ENCODE assay signal across 28 mouse cellular contexts in the genomic region with DNA sequence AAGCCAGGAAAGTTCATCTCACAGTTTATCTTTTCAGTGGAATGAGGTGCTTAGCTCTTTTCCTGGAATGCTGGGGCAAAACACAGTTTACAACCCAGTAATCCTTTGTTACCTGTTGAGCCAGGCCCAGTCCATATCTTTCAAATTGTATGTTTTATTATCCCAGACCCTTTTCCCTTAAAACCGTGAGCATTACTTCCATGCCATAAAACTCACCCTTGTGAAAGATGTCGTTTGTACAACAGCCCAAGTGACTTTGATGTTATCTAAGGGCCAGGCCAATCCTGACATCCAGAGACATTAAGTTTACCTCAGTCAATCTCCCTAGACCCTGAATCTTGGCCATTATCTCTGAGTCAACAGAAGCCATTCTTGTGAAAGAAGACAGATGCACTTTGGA. TPM values are rescaled to one million over a fixed set of nuclear protein-coding genes. Genes with fewer than 3 reads are reported as not detected.
"Had no signal": no experiment of that assay in that cellular context is flagged by ENCODE, and none has a peak within 500 bp of the region (broad histone marks: within the 10 kb centered on the region; RNA-seq: fewer than 3 reads in every experiment).

No protein-coding gene starts in this region.

- H3K4me3 ChIP-seq: embryonic facial prominence, embryonic 10.5 days; embryonic facial prominence, embryonic 12.5 days; embryonic facial prominence, embryonic 13.5 days; embryonic facial prominence, embryonic 15.5 days; erythroblast, embryonic 14.5 days; forebrain, embryonic 10.5 days; forebrain, embryonic 12.5 days; forebrain, embryonic 13.5 days; forebrain, embryonic 15.5 days; gastrocnemius, adult 2 months had no signal

- H3K4me2 ChIP-seq: embryonic facial prominence, embryonic 12.5 days; embryonic facial prominence, embryonic 13.5 days; embryonic facial prominence, embryonic 15.5 days; forebrain, embryonic 12.5 days; forebrain, embryonic 13.5 days; forebrain, embryonic 15.5 days had no signal

- DNase-seq: cerebellum, adult 18-20 months; cerebellum, adult 2 months; cerebellum, adult 8-10 months; cerebellum, adult 9-10 months; cerebellum, adult 9-11 months; cerebellum, postnatal 10 days; cerebellum, postnatal 14 days; cerebellum, postnatal 25 days; cerebellum, postnatal 36 days; embryo, embryonic 11 days; forebrain, postnatal 0 days; gastrocnemius, adult 2 months; gastrocnemius, postnatal 10 days; gastrocnemius, postnatal 14 days; gastrocnemius, postnatal 25 days; gastrocnemius, postnatal 36 days; heart, adult 11 months had no signal

- ATAC-seq: forebrain, embryonic 13.5 days; forebrain, embryonic 14.5 days; forebrain, embryonic 15.5 days; forebrain, embryonic 16.5 days; forebrain, postnatal 0 days had no signal

- H3K9ac ChIP-seq: embryonic facial prominence, embryonic 12.5 days; embryonic facial prominence, embryonic 13.5 days; embryonic facial prominence, embryonic 15.5 days; forebrain, embryonic 12.5 days; forebrain, embryonic 13.5 days; forebrain, embryonic 15.5 days; forebrain, postnatal 0 days had no signal

- H3K9me3 ChIP-seq: embryonic facial prominence, embryonic 10.5 days; embryonic facial prominence, embryonic 12.5 days; embryonic facial prominence, embryonic 13.5 days; embryonic facial prominence, embryonic 15.5 days; forebrain, embryonic 10.5 days; forebrain, embryonic 12.5 days; forebrain, embryonic 13.5 days; forebrain, embryonic 15.5 days had no signal

- H3K27me3 ChIP-seq: embryonic facial prominence, embryonic 12.5 days; embryonic facial prominence, embryonic 13.5 days; embryonic facial prominence, embryonic 15.5 days; forebrain, embryonic 12.5 days; forebrain, embryonic 13.5 days; forebrain, embryonic 15.5 days had no signal

- H3K36me3 ChIP-seq: embryonic facial prominence, embryonic 10.5 days; embryonic facial prominence, embryonic 12.5 days; embryonic facial prominence, embryonic 13.5 days; embryonic facial prominence, embryonic 15.5 days; forebrain, embryonic 10.5 days; forebrain, embryonic 12.5 days; forebrain, embryonic 15.5 days had no signal

- H3K4me1 ChIP-seq: embryonic facial prominence, embryonic 10.5 days; embryonic facial prominence, embryonic 12.5 days; embryonic facial prominence, embryonic 13.5 days; embryonic facial prominence, embryonic 15.5 days; forebrain, embryonic 10.5 days; forebrain, embryonic 12.5 days; forebrain, embryonic 13.5 days; forebrain, embryonic 15.5 days had no signal

- H3K27ac ChIP-seq: embryonic facial prominence, embryonic 10.5 days; embryonic facial prominence, embryonic 12.5 days; embryonic facial prominence, embryonic 13.5 days; embryonic facial prominence, embryonic 15.5 days; forebrain, embryonic 10.5 days; forebrain, embryonic 12.5 days; forebrain, embryonic 13.5 days; forebrain, embryonic 15.5 days; gastrocnemius, adult 2 months had no signal

RNA-seq across cellular contexts. Expression of a gene that starts 23.4 kb away (rescaled TPM):
- polyA plus RNA-seq: erythroblast, embryonic 14.5 days had no signal
